Mouse (Mus musculus): ENCODE data around the gene D6Wsu163e.

DNA sequence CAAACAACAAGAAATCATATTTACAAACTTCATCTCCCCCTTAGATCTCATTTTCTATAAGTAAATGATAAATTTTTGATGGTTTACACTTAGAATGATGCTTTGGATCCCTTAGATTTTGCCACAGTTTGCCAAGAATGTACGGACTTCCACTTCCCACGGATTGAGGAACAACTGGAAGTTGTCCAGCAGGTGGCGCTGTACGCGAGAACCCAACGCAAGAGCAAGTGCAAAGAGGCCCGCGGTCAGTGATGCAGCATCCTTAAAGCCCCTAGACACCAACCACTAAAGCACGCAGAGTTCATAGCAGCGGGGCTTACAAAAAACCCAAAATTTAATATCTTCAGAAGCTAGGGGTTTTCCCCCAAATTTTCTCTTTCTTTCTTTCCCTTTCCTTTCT is 16.0 kb downstream of the D6Wsu163e start:
- TF ChIP-seq MAFK (IDR thresholded peaks at IDR 0.05; ENCODE audit: borderline replicate concordance, low read depth, low read length) (no peak), CTCF (IDR thresholded peaks at IDR 0.05 in 2 of 3, conservative IDR thresholded peaks at IDR 0.05 in 1 of 3; ENCODE audit: control insufficient read depth in 1 of 3, insufficient read depth in 1 of 3, low read depth in 2 of 3, low read length in 3 of 3, poor library complexity in 1 of 3, severe bottlenecking in 1 of 3) (peak; percentile 68 to 94 (median 86)), ZKSCAN1 (IDR thresholded peaks at IDR 0.05; ENCODE audit: low read depth, low read length) (no peak), ZMIZ1 (IDR thresholded peaks at IDR 0.05; ENCODE audit: low read depth, low read length) (no peak), MEF2A (IDR thresholded peaks at IDR 0.05; ENCODE audit: extremely low read depth, insufficient replicate concordance, low read depth, low read length, poor library complexity, severe bottlenecking) (no peak), POLR2A (IDR thresholded peaks at IDR 0.05; ENCODE audit: control insufficient read depth in 1 of 2, insufficient read depth in 1 of 2, low read depth in 1 of 2, low read length in 2 of 2, poor library complexity in 1 of 2) (no peak), USF1 (IDR thresholded peaks at IDR 0.05; ENCODE audit: low read depth, low read length) (no peak), EP300 (IDR thresholded peaks at IDR 0.05; ENCODE audit: low read depth in 1 of 2, low read length in 2 of 2) (no peak), MYC (IDR thresholded peaks at IDR 0.05; ENCODE audit: low read depth, low read length) (no peak), GATA1 (IDR thresholded peaks at IDR 0.05; ENCODE audit: low read depth, low read length) (no peak), MAX (IDR thresholded peaks at IDR 0.05; ENCODE audit: low read length) (no peak), TAL1 (IDR thresholded peaks at IDR 0.05; ENCODE audit: low read length) (no peak)
